Mouse (Mus musculus) intestine, embryonic 14.5 days (tissue): ENCODE results near the gene Card14. TPM values are rescaled to one million over a fixed set of nuclear protein-coding genes. Genes with fewer than 3 reads are reported as not detected.

Source experiments
- ATAC-seq: fragments of 200-750 bp; cut with Nextera tagmentation; replicated peaks from 2 replicates; pipeline ENCODE4 v1.8.0; 2017; ENCODE audit warnings: low read depth, moderate number of reproducible peaks, moderate TSS enrichment, moderate library complexity; ENCODE audit not compliant: low FRiP score, low TSS enrichment
- DNase-seq: peaks from one replicate; pipeline ENCODE4 v3.0.0-alpha.2; 2018; ENCODE audit warnings: low spot score
- H3K27ac ChIP-seq: fragments of 300-500 bp; sonication (generic); 2 replicates; pipeline ENCODE4 v1.5.1; 2014; ENCODE audit warnings: low read depth, mild to moderate bottlenecking, control low read depth
- H3K27me3 ChIP-seq: fragments of 300-500 bp; sonication (generic); replicated peaks from 2 replicates; pipeline ENCODE4 v1.6.1; 2014; ENCODE audit warnings: low read length, control low read depth; ENCODE audit not compliant: control insufficient read depth, insufficient read depth
- H3K36me3 ChIP-seq: fragments of 300-500 bp; sonication (generic); 2 replicates; pipeline ENCODE4 v1.6.1; 2014; ENCODE audit warnings: low read length, control low read depth; ENCODE audit not compliant: control insufficient read depth, insufficient read depth
- H3K4me1 ChIP-seq: fragments of 300-500 bp; sonication (generic); replicated peaks from 2 replicates; pipeline ENCODE4 v1.6.1; 2014; ENCODE audit warnings: low read length, control low read depth, mixed read lengths; ENCODE audit not compliant: control insufficient read depth, insufficient read depth
- H3K4me2 ChIP-seq: fragments of 300-500 bp; sonication (generic); 2 replicates; pipeline ENCODE4 v1.6.1; 2014; ENCODE audit warnings: low read length
- H3K4me3 ChIP-seq: fragments of 300-500 bp; sonication (generic); 2 replicates; pipeline ENCODE4 v1.5.1; 2014; ENCODE audit warnings: low read depth, low read length, control low read depth, mixed read lengths
- H3K9ac ChIP-seq: fragments of 300-500 bp; sonication (generic); 2 replicates; pipeline ENCODE4 v1.6.1; 2014; ENCODE audit warnings: mild to moderate bottlenecking, low read length
- H3K9me3 ChIP-seq: fragments of 300-500 bp; sonication (generic); 2 replicates; pipeline ENCODE4 v1.6.1; 2016; ENCODE audit warnings: low read length, control low read depth; ENCODE audit not compliant: control insufficient read depth
- WGBS: fragments of 180-500 bp; shearing (Covaris S2); extraction: QIAGEN DNeasy Blood & Tissue Kit; methylation state at CpG from one replicate; pipeline ENCODE4 v1.1.7; 2014; 5-methylcytosine and 5-hydroxymethylcytosine counted together
- microRNA counts: library from miRNA; unstranded; fragments of <30 nt; microRNA quantifications from one replicate; lab custom pipeline; 2016
- microRNA-seq: library from miRNA; unstranded; fragments of <30 nt; microRNA quantifications from one replicate; pipeline ENCODE4, GENCODE M21; 2016
- polyA plus RNA-seq: library from polyadenylated mRNA; unstranded; fragments of >200 nt; fragmentation: Nextera tagmentation; extraction: Ambion mirVana; gene quantifications from 2 replicates; pipeline ENCODE4 v1.2.1, GENCODE M21; 2014

Card14 gene
- polyA plus RNA-seq, 1 experiment from 2014 or later = 2.8 TPM

GRCm38 (mm10) chr11:119392001-119392614 lies 84.5 kb downstream of the Card14 start:
- H3K9me3 ChIP-seq = no peaks in the 10 kb centered on the region
- 9% methylated on average over 12 of the region's 12 CpGs for WGBS
- ATAC-seq (peak; percentile 62), DNase-seq (peak; percentile 75)
- 0 out of 2 replicates have a peak overlapping the region, but pooled peaks have one; percentile 59 for H3K27ac ChIP-seq
- H3K4me2 ChIP-seq = peak overlapping the region; percentile 82
- peaks cover 13% of the 10 kb centered on the region; the same call in 1 of the 2 replicates for H3K27me3 ChIP-seq
- H3K9ac ChIP-seq = no peak overlapping the region
- H3K4me1 ChIP-seq = peaks cover 15% of the 10 kb centered on the region
- no peaks in the 10 kb centered on the region for H3K36me3 ChIP-seq
- peak overlapping the region; percentile 62 for H3K4me3 ChIP-seq

- DNase-seq (peak; percentile 84), ATAC-seq (peak; percentile 61)
- peak within 1 kb of the TSS; percentile 62 for H3K4me3 ChIP-seq
- H3K4me2 ChIP-seq = peak within 1 kb of the TSS; percentile 82
- H3K27me3 ChIP-seq = peaks cover 13% of the 10 kb centered on the region; the same call in 1 of the 2 replicates
- peak within 1 kb of the TSS; percentile 59 for H3K27ac ChIP-seq
- WGBS = under 1% methylated on average over 19 of the region's 19 CpGs
- H3K36me3 ChIP-seq = no peaks in the 10 kb centered on the region
- H3K4me1 ChIP-seq = peaks cover 15% of the 10 kb centered on the region
- H3K9ac ChIP-seq = peak within 1 kb of the TSS; percentile 56
- H3K9me3 ChIP-seq = no peaks in the 10 kb centered on the region
These were observed 85.4 kb downstream of the Card14 start, which contains the start of gene Rnf213 for GRCm38 (mm10) chr11:119392800-119393482. Gene Rnf213 (plus strand): TSS chr11:119393100.

GRCm38 (mm10) chr11:119393483-119393804 lies 85.9 kb downstream of the Card14 start:
- no peak for DNase-seq
- Histone ChIP-seq H3K9me3 (no peaks in the 10 kb centered on the region), H3K27me3 (peaks cover 13% of the 10 kb centered on the region; the same call in 1 of the 2 replicates), H3K4me2 (peak overlapping the region; percentile 82), H3K36me3 (no peaks in the 10 kb centered on the region), H3K4me1 (peaks cover 15% of the 10 kb centered on the region), H3K27ac (peak overlapping the region; percentile 59), H3K9ac (peak overlapping the region; percentile 56), H3K4me3 (peak overlapping the region; percentile 62)
- ATAC-seq = no peak
- WGBS = 24% methylated on average over 7 of the region's 7 CpGs

- H3K4me2 ChIP-seq = peak overlapping the region; percentile 82
- no peak overlapping the region for H3K27ac ChIP-seq
- WGBS = 43% methylated on average over 6 of the region's 6 CpGs
- no peaks in the 10 kb centered on the region for H3K36me3 ChIP-seq
- H3K4me1 ChIP-seq = peaks cover 15% of the 10 kb centered on the region
- ATAC-seq (no peak), DNase-seq (no peak)
- H3K9ac ChIP-seq = no peak overlapping the region
- peaks cover 13% of the 10 kb centered on the region; the same call in 1 of the 2 replicates for H3K27me3 ChIP-seq
- no peaks in the 10 kb centered on the region for H3K9me3 ChIP-seq
- peak overlapping the region; percentile 62; the same call in 1 of the 2 replicates for H3K4me3 ChIP-seq
These were observed 86.6 kb downstream of the Card14 start for GRCm38 (mm10) chr11:119394210-119394609.

MicroRNA genes within 50 kb of the gene (microRNA counts, 519-probe panel; counts per million panel counts)
- microRNA mmu-miR-1932 (lab: Ali Mortazavi, UCI) = not detected

Small RNA genes within 50 kb of the gene (microRNA-seq; reads per million reads assigned to microRNA genes)
- gene Mir1932 = 0.25 reads per million

Other genes starting within 250 kb of the Card14 start
- 9.9 and 10.5 TPM in 2 replicates for gene Cbx4, start 221.5 kb upstream of the Card14 start, polyA plus RNA-seq
- gene Tbc1d16, start 79.3 kb upstream of the Card14 start, polyA plus RNA-seq = 12.2 and 13.0 TPM in 2 replicates
- 4.0 and 5.1 TPM in 2 replicates for gene Ccdc40, start 79.2 kb upstream of the Card14 start, polyA plus RNA-seq
- gene Gaa, start 39.9 kb upstream of the Card14 start, polyA plus RNA-seq = 57.3 and 62.3 TPM in 2 replicates
- 376 and 385 TPM in 2 replicates for gene Eif4a3, start 7.7 kb upstream of the Card14 start, polyA plus RNA-seq
- 7.5 and 7.9 TPM in 2 replicates for gene Sgsh, start 47.8 kb downstream of the Card14 start, polyA plus RNA-seq
- gene Slc26a11, start 47.8 kb downstream of the Card14 start, polyA plus RNA-seq = 8.4 and 9.9 TPM in 2 replicates
- 18.0 and 18.8 TPM in 2 replicates for gene Rnf213, start 85.3 kb downstream of the Card14 start, polyA plus RNA-seq
- 15.3 and 15.8 TPM in 2 replicates for gene Endov, start 183.6 kb downstream of the Card14 start, polyA plus RNA-seq
- gene Nptx1, start 240.0 kb downstream of the Card14 start, polyA plus RNA-seq = 1.3 and 2.4 TPM in 2 replicates